In genomic region chr5:33337206-33337605, GRCm38 (mm10) we compare ENCODE assay signal across 9 mouse cellular contexts. TPM values are rescaled to one million over a fixed set of nuclear protein-coding genes. Genes with fewer than 3 reads are reported as not detected.
DNase-seq lines count a peak whose midpoint lies in the region; ATAC-seq and TF ChIP-seq lines count a peak whose summit lies in the region.
"Had no signal": no experiment of that assay in that cellular context is flagged by ENCODE, and none has a peak within 500 bp of the region (broad histone marks: within the 10 kb centered on the region; RNA-seq: fewer than 3 reads in every experiment).

No protein-coding gene starts in this region.

- 54% methylated on average over 8 of the region's 8 CpGs for WGBS in intestine, postnatal 0 days
- WGBS in midbrain, postnatal 0 days = 76% methylated on average over 8 of the region's 8 CpGs

- ATAC-seq in intestine, postnatal 0 days = no peak
- no peak for ATAC-seq in midbrain, postnatal 0 days (ENCODE audit: low FRiP score)

- H3K4me2 ChIP-seq in intestine, postnatal 0 days (replicated peaks; ENCODE audit: low read depth) = peak overlapping the region; percentile 82
- peak overlapping the region; percentile 76 for H3K4me2 ChIP-seq in midbrain, postnatal 0 days (ENCODE audit: low read depth, low read length, poor library complexity, severe bottlenecking)

- H3K9me3 ChIP-seq in intestine, postnatal 0 days (ENCODE audit: control insufficient read depth) = 0 out of 2 replicates have a peak, but pooled peaks cover 2% of the 10 kb centered on the region
- H3K9me3 ChIP-seq in midbrain, postnatal 0 days (ENCODE audit: low read length) = no peaks in the 10 kb centered on the region

- peaks cover 4% of the 10 kb centered on the region; the same call in 1 of the 2 replicates for H3K36me3 ChIP-seq in intestine, postnatal 0 days (ENCODE audit: control insufficient read depth, insufficient read depth)
- H3K36me3 ChIP-seq in midbrain, postnatal 0 days (ENCODE audit: insufficient read depth, low read length) = peaks cover 7% of the 10 kb centered on the region; the same call in 1 of the 2 replicates

- no peaks in the 10 kb centered on the region for H3K27me3 ChIP-seq in intestine, postnatal 0 days (replicated peaks; ENCODE audit: control insufficient read depth, insufficient read depth, low read length)
- no peaks in the 10 kb centered on the region for H3K27me3 ChIP-seq in midbrain, postnatal 0 days (ENCODE audit: insufficient read depth, low read length)
- H3K27me3 ChIP-seq: embryonic facial prominence, embryonic 12.5 days had no signal

- no peaks in the 10 kb centered on the region; the same call in 1 of the 2 replicates for H3K4me1 ChIP-seq in intestine, postnatal 0 days (replicated peaks; ENCODE audit: control insufficient read depth, insufficient read depth, low read length)
- H3K4me1 ChIP-seq in midbrain, postnatal 0 days (ENCODE audit: insufficient read depth, low read length) = peaks cover 9% of the 10 kb centered on the region; the same call in 1 of the 2 replicates

- TF ChIP-seq CTCF in layer of hippocampus, adult 2 months (conservative IDR thresholded peaks at IDR 0.05) = no peak
- no peak for TF ChIP-seq CTCF in intestine, postnatal 0 days (IDR thresholded peaks at IDR 0.05; ENCODE audit: low read depth)
- no peak for TF ChIP-seq CTCF in midbrain, postnatal 0 days (IDR thresholded peaks at IDR 0.05)

- H3K9ac ChIP-seq in intestine, postnatal 0 days (ENCODE audit: low read depth, low read length) = no peak overlapping the region
- no peak overlapping the region for H3K9ac ChIP-seq in midbrain, postnatal 0 days (replicated peaks; ENCODE audit: low read length, poor library complexity, severe bottlenecking)

- H3K27ac ChIP-seq in layer of hippocampus, adult 2 months = no peak overlapping the region
- no peak overlapping the region for H3K27ac ChIP-seq in intestine, postnatal 0 days (ENCODE audit: low read depth, low read length)
- H3K27ac ChIP-seq in midbrain, postnatal 0 days (ENCODE audit: low read depth, low read length) = no peak overlapping the region
- H3K27ac ChIP-seq: embryonic facial prominence, embryonic 12.5 days had no signal

- peak; percentile 10 for DNase-seq in adrenal gland, postnatal 14 days
- no peak for DNase-seq in adrenal gland, postnatal 4 days (ENCODE audit: low spot score in 2 of 2)
- no peak for DNase-seq in layer of hippocampus, adult 2 months (ENCODE audit: low spot score in 2 of 2)
- DNase-seq in layer of hippocampus, adult 18-20 months (ENCODE audit: low spot score in 2 of 2) = no peak
- no peak for DNase-seq in midbrain, postnatal 0 days (ENCODE audit: low spot score)
- no peak for DNase-seq in gastrocnemius, postnatal 10 days
- DNase-seq in adrenal gland, adult 8-10 months = no peak

- H3K4me3 ChIP-seq in layer of hippocampus, adult 2 months = peak overlapping the region; percentile 94; the same call in 1 of the 2 replicates
- H3K4me3 ChIP-seq in intestine, postnatal 0 days (ENCODE audit: low read depth, low read length) = no peak overlapping the region
- no peak overlapping the region; the same call in none of the 2 replicates for H3K4me3 ChIP-seq in midbrain, postnatal 0 days (ENCODE audit: low read depth, low read length)

RNA-seq across cellular contexts. Expression of gene Maea, which starts 1.9 kb away (rescaled TPM):
- 88.2 and 94.6 TPM in 2 replicates for total RNA-seq in adrenal gland, postnatal 14 days (2021)
- 100 to 1,000 TPM; 110 to 114 TPM for total RNA-seq in adrenal gland, postnatal 4 days (2021)
- total RNA-seq in layer of hippocampus, adult 2 months (2021) = 10 to 100 TPM; 93.7 to 97.5 TPM
- total RNA-seq in layer of hippocampus, adult 18-20 months (2021) = 100 to 1,000 TPM; 102 to 103 TPM
- 79.2 and 81.0 TPM in 2 replicates for polyA plus RNA-seq in intestine, postnatal 0 days (2015; fragmentation: Nextera tagmentation; extraction: Ambion mirVana)
- 136 and 137 TPM in 2 replicates for total RNA-seq in midbrain, postnatal 0 days (2014; rRNA removed)
- 122 and 129 TPM in 2 replicates for polyA plus RNA-seq in midbrain, postnatal 0 days (2015; fragmentation: Nextera tagmentation; extraction: Ambion mirVana)
- 10 to 100 TPM; 75.7 to 77.0 TPM for total RNA-seq in gastrocnemius, postnatal 10 days (2021)
- total RNA-seq in adrenal gland, adult 8-10 months (2022) = 100 to 1,000 TPM; 124 to 132 (median 127) TPM

RNA-seq across cellular contexts. Expression of gene Uvssa, which starts 41.1 kb away (rescaled TPM):
- total RNA-seq in adrenal gland, postnatal 14 days (2021) = 8.0 and 9.4 TPM in 2 replicates
- 10 to 100 TPM; 16.7 to 17.9 TPM for total RNA-seq in adrenal gland, postnatal 4 days (2021)
- total RNA-seq in layer of hippocampus, adult 2 months (2021) = 1 to 10 TPM; 5.9 to 7.0 TPM
- 1 to 10 TPM; 5.5 to 6.0 TPM for total RNA-seq in layer of hippocampus, adult 18-20 months (2021)
- 3.4 and 4.8 TPM in 2 replicates for polyA plus RNA-seq in intestine, postnatal 0 days (2015; fragmentation: Nextera tagmentation; extraction: Ambion mirVana)
- total RNA-seq in midbrain, postnatal 0 days (2014; rRNA removed) = 9.5 and 11.8 TPM in 2 replicates
- 7.7 and 9.5 TPM in 2 replicates for polyA plus RNA-seq in midbrain, postnatal 0 days (2015; fragmentation: Nextera tagmentation; extraction: Ambion mirVana)
- 1 to 10 TPM; 5.6 to 7.4 TPM for total RNA-seq in gastrocnemius, postnatal 10 days (2021)
- total RNA-seq in adrenal gland, adult 8-10 months (2022) = 10 to 100 TPM in 2 of 4 experiments, 1 to 10 TPM in 2; 6.1 to 18.4 (median 13.6) TPM
